Mouse (Mus musculus): ENCODE measurements around the gene Atad5. TPM values are rescaled to one million over a fixed set of nuclear protein-coding genes. Genes with fewer than 3 reads are reported as not detected.

Atad5 gene
- polyA plus RNA-seq, 1 experiment = 0.47 TPM

GRCm38 (mm10) chr11:80156841-80157240 is 67.6 kb downstream of the Atad5 start:
- peaks cover 56% of the 10 kb centered on the region for H3K27me3 ChIP-seq (replicated peaks)
- H3K4me3 ChIP-seq (replicated peaks) = no peak overlapping the region
- H3K4me1 ChIP-seq = peaks cover 31% of the 10 kb centered on the region
- no peaks in the 10 kb centered on the region for H3K36me3 ChIP-seq (replicated peaks; ENCODE audit: low read length)
- TF ChIP-seq GATA1 (IDR thresholded peaks at IDR 0.05; ENCODE audit: borderline replicate concordance, low read length) (no peak), FLI1 (IDR thresholded peaks at IDR 0.05; ENCODE audit: low read length) (no peak)
- no peaks in the 10 kb centered on the region for H3K9me3 ChIP-seq

DNA sequence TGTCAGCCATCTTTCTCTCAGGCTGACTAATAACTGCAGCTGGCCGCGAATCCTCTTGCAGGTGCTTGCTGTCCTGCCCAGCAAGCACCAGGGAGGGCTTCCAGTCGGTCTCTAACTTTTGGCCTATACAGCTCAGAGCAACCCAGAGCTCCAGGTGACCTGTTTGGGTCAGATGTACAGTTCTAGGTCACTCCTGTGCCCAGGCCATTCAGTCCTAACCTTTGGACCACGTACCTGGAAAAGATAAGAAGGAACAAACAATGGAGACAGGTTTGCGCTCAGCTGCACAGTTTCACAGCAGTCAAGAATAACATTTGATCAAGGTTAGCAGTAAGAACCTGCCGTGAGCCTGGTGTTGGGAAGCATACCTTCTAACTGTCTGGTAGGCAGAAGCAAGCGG is 69.8 kb downstream of the Atad5 start:
- TF ChIP-seq GATA1 (IDR thresholded peaks at IDR 0.05; ENCODE audit: borderline replicate concordance, low read length) (no peak), FLI1 (IDR thresholded peaks at IDR 0.05; ENCODE audit: low read length) (no peak)
- no peaks in the 10 kb centered on the region for H3K9me3 ChIP-seq
- no peaks in the 10 kb centered on the region for H3K36me3 ChIP-seq (replicated peaks; ENCODE audit: low read length)
- peaks cover 52% of the 10 kb centered on the region for H3K27me3 ChIP-seq (replicated peaks)
- H3K4me3 ChIP-seq (replicated peaks) = no peak overlapping the region
- peaks cover 35% of the 10 kb centered on the region for H3K4me1 ChIP-seq

DNA sequence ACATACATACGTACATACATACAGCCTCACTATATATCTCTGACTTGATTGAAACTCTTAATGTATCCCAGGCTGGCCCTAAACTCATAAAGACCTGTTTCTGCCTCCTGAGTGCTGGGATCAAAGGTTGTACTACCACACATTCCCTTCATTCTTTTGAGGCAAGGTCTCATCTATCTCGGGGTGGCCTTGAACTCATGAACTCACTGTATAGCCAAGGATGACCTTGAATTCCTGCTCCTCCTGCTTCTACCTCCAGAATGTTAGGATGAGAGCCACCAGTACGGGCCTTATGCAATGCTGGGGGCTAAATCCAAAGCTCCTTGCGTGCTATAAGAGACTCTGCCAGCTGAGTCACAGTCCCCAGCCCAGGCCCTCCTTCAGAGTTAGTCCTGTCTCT is 71.8 kb downstream of the Atad5 start:
- peaks cover 37% of the 10 kb centered on the region for H3K27me3 ChIP-seq (replicated peaks)

DNA sequence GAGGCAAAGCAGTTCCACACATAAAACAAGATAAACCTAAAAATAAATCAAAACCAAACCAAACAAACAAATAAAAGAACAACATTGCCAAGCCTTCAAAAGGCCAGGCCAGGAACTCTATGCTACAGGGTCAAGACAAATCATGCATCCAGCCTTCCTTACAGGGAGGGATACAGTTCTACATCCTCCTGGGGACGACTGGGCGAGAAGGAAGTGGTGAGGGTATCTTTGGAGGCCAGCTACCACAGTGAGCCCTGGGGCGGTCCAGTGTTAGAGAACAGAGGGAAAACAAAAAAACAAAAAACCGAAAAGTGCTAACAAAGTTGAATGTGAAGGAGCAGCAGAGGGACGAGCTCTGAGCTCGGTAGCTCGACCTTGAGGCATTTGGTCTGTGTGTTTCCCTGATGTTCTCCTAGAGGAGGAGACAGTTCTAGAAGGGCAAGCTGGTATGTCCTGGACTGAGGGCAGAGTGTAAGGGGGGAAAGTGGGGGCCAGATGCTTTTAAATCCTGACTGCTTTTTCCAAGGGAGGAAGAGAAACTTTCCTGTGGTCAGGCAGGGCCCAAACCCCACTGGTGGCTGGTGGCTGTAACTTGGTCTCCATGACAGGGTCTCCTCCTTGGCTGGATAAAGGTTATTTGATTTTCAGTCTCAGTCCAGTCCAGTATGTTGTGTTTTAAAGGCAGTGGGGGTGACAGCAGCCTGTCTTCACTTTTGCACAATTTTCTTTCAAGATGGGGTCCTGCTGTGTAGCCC is 74.3 kb downstream of the Atad5 start:
- H3K4me3 ChIP-seq (replicated peaks) = peak overlapping the region; percentile 81
- no peak for TF ChIP-seq FLI1 (IDR thresholded peaks at IDR 0.05; ENCODE audit: low read length)
- TF ChIP-seq GATA1 (IDR thresholded peaks at IDR 0.05; ENCODE audit: borderline replicate concordance, low read length) = no peak
- H3K27me3 ChIP-seq (replicated peaks) = peaks cover 18% of the 10 kb centered on the region

More for the DNA sequence above, 71.8 kb downstream of the Atad5 start:
- Histone ChIP-seq H3K4me3 (replicated peaks) (no peak overlapping the region), H3K4me1 (peaks cover 36% of the 10 kb centered on the region), H3K9me3 (peaks cover 2% of the 10 kb centered on the region), H3K36me3 (replicated peaks; ENCODE audit: low read length) (peaks cover 5% of the 10 kb centered on the region)
- TF ChIP-seq FLI1 (IDR thresholded peaks at IDR 0.05; ENCODE audit: low read length) = no peak
- no peak for TF ChIP-seq GATA1 (IDR thresholded peaks at IDR 0.05; ENCODE audit: borderline replicate concordance, low read length)

GRCm38 (mm10) chr11:80164224-80164623 is 75.0 kb downstream of the Atad5 start:
- TF ChIP-seq GATA1 (IDR thresholded peaks at IDR 0.05; ENCODE audit: borderline replicate concordance, low read length) (no peak), FLI1 (IDR thresholded peaks at IDR 0.05; ENCODE audit: low read length) (no peak)
- Histone ChIP-seq H3K9me3 (peaks cover 6% of the 10 kb centered on the region), H3K27me3 (replicated peaks) (peaks cover 12% of the 10 kb centered on the region), H3K4me1 (peaks cover 45% of the 10 kb centered on the region), H3K36me3 (replicated peaks; ENCODE audit: low read length) (peaks cover 8% of the 10 kb centered on the region), H3K4me3 (replicated peaks) (peak overlapping the region; percentile 56)

More for the DNA sequence above, 74.3 kb downstream of the Atad5 start:
- Histone ChIP-seq H3K9me3 (peaks cover 6% of the 10 kb centered on the region), H3K36me3 (replicated peaks; ENCODE audit: low read length) (peaks cover 8% of the 10 kb centered on the region), H3K4me1 (peaks cover 38% of the 10 kb centered on the region)

GRCm38 (mm10) chr11:80168121-80168520 is 78.9 kb downstream of the Atad5 start:
- TF ChIP-seq FLI1 (IDR thresholded peaks at IDR 0.05; ENCODE audit: low read length) (no peak), GATA1 (IDR thresholded peaks at IDR 0.05; ENCODE audit: borderline replicate concordance, low read length) (no peak)
- Histone ChIP-seq H3K36me3 (replicated peaks; ENCODE audit: low read length) (peaks cover 8% of the 10 kb centered on the region), H3K4me3 (replicated peaks) (no peak overlapping the region), H3K27me3 (replicated peaks) (peaks cover 7% of the 10 kb centered on the region), H3K9me3 (peaks cover 6% of the 10 kb centered on the region), H3K4me1 (peaks cover 70% of the 10 kb centered on the region)

DNA sequence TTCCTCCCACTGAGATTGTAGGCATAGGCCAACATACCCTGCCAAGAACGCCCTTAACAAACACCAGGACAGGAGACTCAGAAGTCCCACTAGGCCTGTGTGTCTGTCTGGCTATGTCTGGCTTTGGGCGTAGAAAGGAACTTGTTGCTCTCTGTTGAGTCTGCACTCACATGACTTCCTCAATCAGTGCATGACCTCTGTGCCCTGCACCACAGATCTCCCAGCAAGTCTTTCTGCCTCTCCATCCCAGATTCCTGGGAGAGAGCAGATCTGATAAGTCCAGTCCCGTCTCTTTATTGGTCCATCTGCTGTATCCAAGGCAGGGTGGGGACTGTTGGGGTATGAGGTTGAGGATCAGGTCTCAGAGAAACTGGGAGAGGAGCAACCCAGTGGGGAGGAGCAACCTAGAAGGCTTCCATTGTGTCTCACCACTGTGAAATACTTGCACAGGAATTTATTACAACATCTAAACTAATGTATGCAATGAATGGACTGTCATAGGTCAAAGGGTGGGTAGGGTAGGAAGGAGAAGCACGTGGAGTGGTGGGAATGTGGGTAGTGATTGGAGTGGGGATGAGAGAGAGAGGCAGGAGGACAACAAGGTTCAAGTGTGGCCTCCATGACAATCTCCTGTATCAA is 79.5 kb downstream of the Atad5 start:
- Histone ChIP-seq H3K9me3 (peaks cover 6% of the 10 kb centered on the region), H3K4me1 (peaks cover 70% of the 10 kb centered on the region), H3K36me3 (replicated peaks; ENCODE audit: low read length) (peaks cover 8% of the 10 kb centered on the region), H3K27me3 (replicated peaks) (peaks cover 7% of the 10 kb centered on the region), H3K4me3 (replicated peaks) (no peak overlapping the region)
- TF ChIP-seq GATA1 (IDR thresholded peaks at IDR 0.05; ENCODE audit: borderline replicate concordance, low read length) = no peak
- no peak for TF ChIP-seq FLI1 (IDR thresholded peaks at IDR 0.05; ENCODE audit: low read length)

DNA sequence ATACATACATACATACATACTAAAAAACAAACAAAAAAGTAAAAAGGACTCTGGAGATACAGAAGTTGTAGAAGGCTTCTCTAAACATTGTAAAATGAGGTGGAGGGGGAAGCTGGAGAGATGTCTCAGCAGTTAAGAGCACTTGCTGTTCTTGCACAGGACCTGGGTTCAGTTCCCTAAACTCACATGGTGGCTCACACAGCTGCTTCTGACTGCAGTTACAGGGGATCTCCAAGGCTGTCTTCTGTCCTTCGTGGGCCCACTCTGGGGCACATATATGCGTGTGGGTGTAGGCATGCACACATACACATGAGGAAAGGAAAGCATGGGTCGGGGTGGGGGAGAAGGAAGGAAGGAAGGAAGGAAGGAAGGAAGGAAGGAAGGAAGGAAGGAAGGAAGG is 80.4 kb downstream of the Atad5 start:
- Histone ChIP-seq H3K4me3 (replicated peaks) (peak overlapping the region; percentile 64), H3K9me3 (peaks cover 6% of the 10 kb centered on the region), H3K4me1 (peaks cover 70% of the 10 kb centered on the region), H3K27me3 (replicated peaks) (peaks cover 10% of the 10 kb centered on the region), H3K36me3 (replicated peaks; ENCODE audit: low read length) (peaks cover 8% of the 10 kb centered on the region)
- TF ChIP-seq FLI1 (IDR thresholded peaks at IDR 0.05; ENCODE audit: low read length) = no peak
- TF ChIP-seq GATA1 (IDR thresholded peaks at IDR 0.05; ENCODE audit: borderline replicate concordance, low read length) = no peak

DNA sequence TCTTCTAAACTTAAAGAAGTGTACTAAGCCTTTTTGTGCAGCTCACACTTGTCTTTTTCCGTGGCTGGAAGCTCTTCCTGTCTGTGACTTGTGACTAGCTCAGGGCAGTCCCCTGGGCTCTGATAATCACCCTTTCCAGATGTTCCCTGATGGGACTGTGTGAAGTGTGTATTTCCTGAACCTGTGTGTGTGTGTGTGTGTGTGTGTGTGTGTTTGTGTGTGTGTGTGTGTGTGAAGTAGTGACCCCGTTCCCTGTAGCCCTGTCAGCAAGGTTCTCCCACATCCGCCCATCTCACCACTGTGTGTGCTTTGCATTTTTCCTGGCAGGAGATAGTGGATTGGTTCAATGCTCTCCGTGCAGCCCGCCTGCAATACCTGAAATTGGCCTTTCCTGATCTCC is 81.2 kb downstream of the Atad5 start:
- Histone ChIP-seq H3K36me3 (replicated peaks; ENCODE audit: low read length) (peaks cover 8% of the 10 kb centered on the region), H3K27me3 (replicated peaks) (peaks cover 10% of the 10 kb centered on the region), H3K4me3 (replicated peaks) (peak overlapping the region; percentile 35), H3K4me1 (peaks cover 71% of the 10 kb centered on the region), H3K9me3 (peaks cover 6% of the 10 kb centered on the region)
- TF ChIP-seq GATA1 (IDR thresholded peaks at IDR 0.05; ENCODE audit: borderline replicate concordance, low read length) = no peak
- TF ChIP-seq FLI1 (IDR thresholded peaks at IDR 0.05; ENCODE audit: low read length) = no peak

DNA sequence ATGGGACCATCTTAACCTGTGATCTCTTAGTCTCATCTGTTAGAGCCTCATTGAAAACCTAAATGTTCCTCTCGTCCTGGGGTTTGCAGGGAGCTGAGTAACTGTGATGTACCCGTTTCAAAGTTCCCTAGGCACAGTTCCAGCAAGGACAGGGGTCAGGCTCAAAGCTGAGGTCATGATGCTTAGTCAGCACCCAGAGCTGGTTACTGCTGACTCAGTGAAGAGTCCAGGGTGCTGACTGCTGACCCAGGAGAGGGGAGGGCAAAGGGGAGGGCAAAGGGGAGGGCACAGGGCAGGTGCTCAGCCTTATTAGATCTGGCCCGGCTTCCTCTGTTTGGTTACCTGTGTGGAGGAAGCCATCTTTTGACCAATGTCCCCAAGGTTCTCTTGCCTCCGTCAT is 82.7 kb downstream of the Atad5 start:
- Histone ChIP-seq H3K36me3 (replicated peaks; ENCODE audit: low read length) (no peaks in the 10 kb centered on the region), H3K4me1 (peaks cover 81% of the 10 kb centered on the region), H3K9me3 (no peaks in the 10 kb centered on the region), H3K4me3 (replicated peaks) (no peak overlapping the region), H3K27me3 (replicated peaks) (peaks cover 3% of the 10 kb centered on the region)
- no peak for TF ChIP-seq FLI1 (IDR thresholded peaks at IDR 0.05; ENCODE audit: low read length)
- no peak for TF ChIP-seq GATA1 (IDR thresholded peaks at IDR 0.05; ENCODE audit: borderline replicate concordance, low read length)
